Mouse (Mus musculus): ENCODE measurements around the gene Slc25a24. TPM values are rescaled to one million over a fixed set of nuclear protein-coding genes. Genes with fewer than 3 reads are reported as not detected.
A peak's percentile ranks its signal among the peaks of the same experiment; 100 is the strongest.

Gene Slc25a24
- polyA plus RNA-seq, 1 experiment, result 1.7 TPM

DNA sequence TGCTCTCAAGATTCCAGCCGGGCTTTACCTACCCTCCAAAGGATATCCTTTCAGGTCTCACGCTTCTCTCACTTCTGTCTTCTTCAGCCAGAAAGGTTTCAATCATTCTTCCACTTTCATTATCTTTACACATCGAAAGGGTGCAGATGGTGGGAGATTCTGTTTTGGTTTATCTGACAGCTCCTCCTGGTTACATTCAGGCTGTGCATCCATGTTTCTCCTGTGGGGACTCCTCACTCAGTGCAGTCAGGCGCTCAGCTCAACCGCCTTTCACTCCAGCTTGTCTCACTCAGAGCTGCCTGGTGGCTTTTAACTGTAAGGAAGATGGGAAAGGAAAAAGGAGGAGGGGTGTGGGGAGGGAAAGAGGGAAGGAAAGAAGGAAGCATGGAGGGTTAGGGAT is 3.0 kb upstream of the Slc25a24 start:
- DNase-seq (ENCODE audit: low read depth in 1 of 2, low spot score in 2 of 2), result no peak
- WGBS, result 81% methylated on average over 5 of the region's 5 CpGs
- TF ChIP-seq CTCF (IDR thresholded peaks at IDR 0.05; ENCODE audit: extremely low read depth, insufficient read depth, insufficient read length, insufficient replicate concordance) (no peak), POLR2A (IDR thresholded peaks at IDR 0.05; ENCODE audit: low read depth, low read length) (no peak)
- Histone ChIP-seq H3K27ac (ENCODE audit: insufficient read depth, low read length) (no peak overlapping the region), H3K4me3 (ENCODE audit: extremely low read depth, insufficient read depth, insufficient read length) (no peak overlapping the region), H3K4me1 (ENCODE audit: control insufficient read depth, insufficient read depth, insufficient read length) (peaks cover 6% of the 10 kb centered on the region), H3K36me3 (ENCODE audit: control insufficient read depth, insufficient read depth, low read length) (no peaks in the 10 kb centered on the region), H3K27me3 (ENCODE audit: control insufficient read depth, insufficient read depth, low read length) (no peaks in the 10 kb centered on the region)

DNA sequence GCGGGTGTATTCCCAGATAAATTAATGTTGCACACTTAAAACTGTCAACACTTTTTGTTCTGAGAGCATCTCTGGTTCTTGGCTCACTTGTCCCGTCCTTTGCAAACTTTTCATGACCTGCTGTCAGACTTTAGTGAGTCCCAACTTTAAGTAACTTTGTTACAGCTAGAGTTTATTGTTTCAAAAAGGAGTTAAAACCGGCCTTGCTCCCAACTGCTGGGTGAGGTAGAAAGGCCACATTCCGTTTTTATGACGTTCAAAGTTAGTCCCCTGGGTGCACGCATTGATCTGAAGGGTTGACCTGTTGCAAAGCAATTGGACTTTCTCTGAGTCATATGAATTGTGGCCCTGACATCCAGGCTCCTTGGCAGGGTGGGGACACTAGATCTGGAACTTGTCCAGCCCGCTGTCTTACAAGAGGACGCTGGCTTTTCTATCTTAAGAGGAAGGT is 607 bp downstream of the Slc25a24 start:
- TF ChIP-seq CTCF (IDR thresholded peaks at IDR 0.05; ENCODE audit: extremely low read depth, insufficient read depth, insufficient read length, insufficient replicate concordance) (no peak), POLR2A (IDR thresholded peaks at IDR 0.05; ENCODE audit: low read depth, low read length) (no peak)
- Histone ChIP-seq H3K36me3 (ENCODE audit: control insufficient read depth, insufficient read depth, low read length) (no peaks in the 10 kb centered on the region), H3K4me1 (ENCODE audit: control insufficient read depth, insufficient read depth, insufficient read length) (peaks cover 6% of the 10 kb centered on the region), H3K27me3 (ENCODE audit: control insufficient read depth, insufficient read depth, low read length) (no peaks in the 10 kb centered on the region), H3K27ac (ENCODE audit: insufficient read depth, low read length) (peak overlapping the region; percentile 77), H3K4me3 (ENCODE audit: extremely low read depth, insufficient read depth, insufficient read length) (peak overlapping the region; percentile 85)
- WGBS, result 31% methylated on average over 8 of the region's 8 CpGs
- DNase-seq (ENCODE audit: low read depth in 1 of 2, low spot score in 2 of 2), result no peak

DNA sequence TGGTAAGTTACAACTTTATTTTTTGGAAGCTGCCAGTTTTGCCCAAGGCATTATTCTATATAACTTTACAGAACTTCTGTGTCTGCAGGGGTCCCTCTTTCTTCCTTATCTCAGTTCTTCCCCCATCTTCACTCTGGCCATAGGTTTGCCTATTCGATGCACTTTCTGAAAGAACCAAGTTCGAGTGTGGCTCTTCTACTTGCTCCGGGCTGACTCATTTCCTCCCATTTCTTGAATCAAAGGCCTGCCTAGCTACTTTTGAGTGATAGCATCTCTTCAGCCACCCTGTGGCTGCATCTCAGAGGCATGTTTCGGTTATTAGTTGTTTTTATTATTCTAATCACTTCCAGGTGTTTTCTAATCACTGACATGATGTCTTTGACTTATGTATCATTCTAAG is 1.1 kb downstream of the Slc25a24 start:
- no peak overlapping the region for H3K4me3 ChIP-seq (ENCODE audit: extremely low read depth, insufficient read depth, insufficient read length)

DNA sequence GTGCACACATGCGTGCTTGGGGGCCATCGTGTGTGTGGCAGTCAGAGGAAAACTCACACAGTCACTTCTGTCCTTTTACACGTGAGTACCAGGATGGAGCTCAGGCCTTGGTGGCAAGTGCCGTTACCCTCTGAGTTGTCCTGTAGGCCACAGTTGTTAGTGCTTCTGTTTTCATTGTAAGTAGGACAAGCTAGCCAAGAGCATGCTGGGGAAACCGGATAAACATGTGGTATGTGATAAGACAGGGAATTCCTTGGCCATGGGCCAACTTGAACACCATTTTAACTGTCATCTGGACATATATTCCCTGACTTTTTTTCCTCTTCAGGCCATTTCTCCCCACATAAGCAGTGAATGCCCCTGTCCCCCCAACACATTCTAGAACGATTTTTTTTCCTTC is 2.6 kb downstream of the Slc25a24 start:
- Histone ChIP-seq H3K27ac (ENCODE audit: insufficient read depth, low read length) (no peak overlapping the region; the same call in 1 of the 2 replicates), H3K36me3 (ENCODE audit: control insufficient read depth, insufficient read depth, low read length) (no peaks in the 10 kb centered on the region), H3K27me3 (ENCODE audit: control insufficient read depth, insufficient read depth, low read length) (no peaks in the 10 kb centered on the region), H3K4me3 (ENCODE audit: extremely low read depth, insufficient read depth, insufficient read length) (no peak overlapping the region), H3K4me1 (ENCODE audit: control insufficient read depth, insufficient read depth, insufficient read length) (peaks cover 6% of the 10 kb centered on the region)
- 89% methylated on average over 6 of the region's 6 CpGs for WGBS
- TF ChIP-seq POLR2A (IDR thresholded peaks at IDR 0.05; ENCODE audit: low read depth, low read length), result no peak
- no peak for TF ChIP-seq CTCF (IDR thresholded peaks at IDR 0.05; ENCODE audit: extremely low read depth, insufficient read depth, insufficient read length, insufficient replicate concordance)
- DNase-seq (ENCODE audit: low read depth in 1 of 2, low spot score in 2 of 2), result no peak

More for the DNA sequence above, 1.1 kb downstream of the Slc25a24 start:
- WGBS, result 26% methylated on average over 4 of the region's 4 CpGs
- Histone ChIP-seq H3K4me1 (ENCODE audit: control insufficient read depth, insufficient read depth, insufficient read length) (peaks cover 6% of the 10 kb centered on the region), H3K36me3 (ENCODE audit: control insufficient read depth, insufficient read depth, low read length) (no peaks in the 10 kb centered on the region), H3K27me3 (ENCODE audit: control insufficient read depth, insufficient read depth, low read length) (no peaks in the 10 kb centered on the region), H3K27ac (ENCODE audit: insufficient read depth, low read length) (no peak overlapping the region)
- no peak for TF ChIP-seq POLR2A (IDR thresholded peaks at IDR 0.05; ENCODE audit: low read depth, low read length)
- no peak for TF ChIP-seq CTCF (IDR thresholded peaks at IDR 0.05; ENCODE audit: extremely low read depth, insufficient read depth, insufficient read length, insufficient replicate concordance)
- no peak for DNase-seq (ENCODE audit: low read depth in 1 of 2, low spot score in 2 of 2)

DNA sequence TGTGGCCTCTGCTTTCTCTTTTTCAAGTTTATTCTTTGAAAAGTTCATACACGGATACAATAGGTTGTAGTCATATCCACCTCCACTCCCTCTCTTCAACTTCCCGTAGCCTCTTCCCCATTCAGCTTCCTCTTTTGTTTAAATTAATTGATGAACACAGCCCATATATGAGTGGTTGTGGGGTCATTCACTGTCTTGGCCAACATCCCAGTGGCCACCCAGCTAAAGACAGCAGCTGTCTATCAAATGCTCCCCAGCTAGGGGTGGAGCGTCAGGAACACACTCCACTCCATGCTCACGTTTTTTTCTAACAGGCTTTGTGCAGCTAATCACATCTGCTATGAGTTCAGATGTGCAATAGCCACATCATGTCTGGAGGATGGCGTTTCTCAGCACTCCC is 6.8 kb downstream of the Slc25a24 start:
- no peak overlapping the region for H3K4me3 ChIP-seq (ENCODE audit: extremely low read depth, insufficient read depth, insufficient read length)
- no peaks in the 10 kb centered on the region for H3K36me3 ChIP-seq (ENCODE audit: control insufficient read depth, insufficient read depth, low read length)
- no peak for TF ChIP-seq CTCF (IDR thresholded peaks at IDR 0.05; ENCODE audit: extremely low read depth, insufficient read depth, insufficient read length, insufficient replicate concordance)
- no peak for TF ChIP-seq POLR2A (IDR thresholded peaks at IDR 0.05; ENCODE audit: low read depth, low read length)
- WGBS, result 30% methylated on average over 5 of the region's 5 CpGs
- no peaks in the 10 kb centered on the region for H3K4me1 ChIP-seq (ENCODE audit: control insufficient read depth, insufficient read depth, insufficient read length)
- DNase-seq (ENCODE audit: low read depth in 1 of 2, low spot score in 2 of 2), result no peak
- no peaks in the 10 kb centered on the region for H3K27me3 ChIP-seq (ENCODE audit: control insufficient read depth, insufficient read depth, low read length)
- H3K27ac ChIP-seq (ENCODE audit: insufficient read depth, low read length), result no peak overlapping the region

DNA sequence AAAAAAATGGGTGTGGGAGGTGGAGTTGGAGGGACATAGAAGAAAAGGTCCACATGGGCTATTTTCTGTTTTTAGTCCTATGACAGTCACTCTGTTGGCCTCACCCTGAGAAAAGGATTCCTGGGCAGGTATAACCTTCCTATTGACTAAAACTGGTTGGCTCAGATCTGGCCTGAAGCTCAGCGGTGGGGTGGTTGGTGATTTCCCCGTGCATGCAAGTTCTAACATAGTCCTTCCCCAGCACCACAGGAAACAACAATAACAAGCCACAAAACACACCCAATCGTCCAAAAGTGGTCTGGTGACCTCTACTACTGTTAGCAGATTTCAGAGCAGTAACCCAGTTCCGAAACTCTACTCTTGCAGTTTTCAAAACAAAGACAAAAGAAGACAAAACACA is 10.0 kb downstream of the Slc25a24 start:
- WGBS, result 59% methylated on average over 4 of the region's 4 CpGs
- no peaks in the 10 kb centered on the region for H3K27me3 ChIP-seq (ENCODE audit: control insufficient read depth, insufficient read depth, low read length)
- no peak overlapping the region for H3K27ac ChIP-seq (ENCODE audit: insufficient read depth, low read length)
- H3K36me3 ChIP-seq (ENCODE audit: control insufficient read depth, insufficient read depth, low read length), result peaks cover 1% of the 10 kb centered on the region; the same call in 1 of the 2 replicates
- TF ChIP-seq CTCF (IDR thresholded peaks at IDR 0.05; ENCODE audit: extremely low read depth, insufficient read depth, insufficient read length, insufficient replicate concordance) (no peak), POLR2A (IDR thresholded peaks at IDR 0.05; ENCODE audit: low read depth, low read length) (no peak)
- no peaks in the 10 kb centered on the region for H3K4me1 ChIP-seq (ENCODE audit: control insufficient read depth, insufficient read depth, insufficient read length)
- H3K4me3 ChIP-seq (ENCODE audit: extremely low read depth, insufficient read depth, insufficient read length), result no peak overlapping the region
- no peak for DNase-seq (ENCODE audit: low read depth in 1 of 2, low spot score in 2 of 2)

DNA sequence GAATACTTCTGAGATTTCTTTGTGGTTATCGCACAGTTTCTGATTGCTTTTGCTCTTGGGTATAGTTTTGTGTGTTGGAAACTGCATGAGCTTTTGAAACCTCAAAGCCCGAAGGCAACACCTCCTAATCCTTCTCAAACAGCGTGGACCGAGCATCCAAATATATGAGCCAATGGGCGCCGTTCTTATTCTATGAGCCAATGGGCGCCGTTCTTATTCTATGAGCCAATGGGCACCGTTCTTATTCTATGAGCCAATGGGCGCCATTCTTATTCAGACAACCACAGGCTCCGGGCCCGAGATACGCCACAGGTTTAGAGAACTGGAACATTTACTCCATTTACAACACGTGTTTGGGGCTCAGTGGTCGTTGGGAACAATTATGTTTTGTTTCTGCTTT is 11.1 kb downstream of the Slc25a24 start:
- TF ChIP-seq POLR2A (IDR thresholded peaks at IDR 0.05; ENCODE audit: low read depth, low read length) (no peak), CTCF (IDR thresholded peaks at IDR 0.05; ENCODE audit: extremely low read depth, insufficient read depth, insufficient read length, insufficient replicate concordance) (no peak)
- no peaks in the 10 kb centered on the region for H3K4me1 ChIP-seq (ENCODE audit: control insufficient read depth, insufficient read depth, insufficient read length)
- H3K36me3 ChIP-seq (ENCODE audit: control insufficient read depth, insufficient read depth, low read length), result peaks cover 1% of the 10 kb centered on the region; the same call in 1 of the 2 replicates
- H3K4me3 ChIP-seq (ENCODE audit: extremely low read depth, insufficient read depth, insufficient read length), result no peak overlapping the region
- no peak overlapping the region for H3K27ac ChIP-seq (ENCODE audit: insufficient read depth, low read length)
- WGBS, result 96% methylated on average over 15 of the region's 15 CpGs
- H3K27me3 ChIP-seq (ENCODE audit: control insufficient read depth, insufficient read depth, low read length), result no peaks in the 10 kb centered on the region
- DNase-seq (ENCODE audit: low read depth in 1 of 2, low spot score in 2 of 2), result no peak

All from spleen, adult 2 months (tissue).